Mouse (Mus musculus): ENCODE data around the gene Dnajb6.

DNA sequence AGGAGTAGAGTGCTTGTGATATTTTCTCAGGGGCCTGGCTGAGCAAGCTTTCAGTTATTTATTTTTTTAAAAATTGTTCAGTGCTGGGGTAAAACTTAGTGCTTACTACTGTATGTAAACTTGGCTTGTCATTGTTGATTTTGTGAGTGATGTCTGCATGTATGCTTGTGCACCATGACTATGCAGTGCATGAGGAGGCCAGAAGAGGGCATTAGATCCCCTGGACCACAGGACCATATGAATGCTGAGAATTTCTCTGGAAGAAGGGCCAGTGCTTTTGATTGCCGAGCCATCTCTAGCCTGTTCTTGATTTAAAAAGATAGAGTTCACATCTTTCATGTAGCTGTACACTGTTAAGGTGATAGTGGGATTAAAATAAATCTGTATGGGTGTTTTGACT lies 35.4 kb downstream of the Dnajb6 start:
- peak; percentile 39 for TF ChIP-seq CTCF (conservative IDR thresholded peaks at IDR 0.05; ENCODE audit: insufficient read depth, insufficient read length, low read depth, low read length)
- no peak for TF ChIP-seq POLR2A (IDR thresholded peaks at IDR 0.05; ENCODE audit: low read depth, low read length)
